Mouse (Mus musculus): ENCODE data around the gene Rnasel.

Rnasel gene

DNA sequence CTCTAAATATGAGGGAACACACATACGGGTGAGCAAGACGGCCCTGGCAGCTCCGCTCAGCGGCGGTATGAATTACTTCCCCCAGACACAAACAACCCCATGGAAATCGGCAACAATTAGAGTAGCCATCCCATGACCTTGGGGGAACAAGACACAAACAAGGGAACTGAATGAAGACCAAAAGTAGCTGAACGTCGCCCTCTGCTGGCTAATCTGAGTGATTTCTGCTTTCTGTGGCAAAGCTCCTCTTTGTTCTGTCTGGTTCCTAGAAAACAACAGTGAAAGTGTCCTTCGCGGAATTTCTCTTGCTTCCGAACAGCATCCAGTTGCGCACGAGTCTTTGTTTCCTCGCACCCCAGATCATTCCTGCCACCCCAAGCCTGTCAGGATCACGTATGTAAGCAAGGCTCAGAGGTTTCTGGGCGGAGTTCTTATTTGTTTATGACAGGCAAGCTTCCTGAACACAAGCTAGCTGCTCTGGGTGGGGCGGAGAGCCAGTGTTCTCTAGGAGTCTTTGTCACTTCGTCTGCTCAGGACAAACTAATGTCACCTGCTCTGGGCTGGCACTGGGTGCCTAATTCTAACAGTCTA lies at the start of gene Rnasel:
Rnasel (plus strand) TSS at position 216 of the 591 bp plus-strand sequence.
- DNase-seq = peak; percentile 63 to 81

GRCm38 (mm10) chr1:153700448-153701063 lies 48.7 kb upstream of the Rnasel start:
- no peak for DNase-seq

GRCm38 (mm10) chr1:153701461-153701860 lies 47.8 kb upstream of the Rnasel start:
- no peak for DNase-seq

DNA sequence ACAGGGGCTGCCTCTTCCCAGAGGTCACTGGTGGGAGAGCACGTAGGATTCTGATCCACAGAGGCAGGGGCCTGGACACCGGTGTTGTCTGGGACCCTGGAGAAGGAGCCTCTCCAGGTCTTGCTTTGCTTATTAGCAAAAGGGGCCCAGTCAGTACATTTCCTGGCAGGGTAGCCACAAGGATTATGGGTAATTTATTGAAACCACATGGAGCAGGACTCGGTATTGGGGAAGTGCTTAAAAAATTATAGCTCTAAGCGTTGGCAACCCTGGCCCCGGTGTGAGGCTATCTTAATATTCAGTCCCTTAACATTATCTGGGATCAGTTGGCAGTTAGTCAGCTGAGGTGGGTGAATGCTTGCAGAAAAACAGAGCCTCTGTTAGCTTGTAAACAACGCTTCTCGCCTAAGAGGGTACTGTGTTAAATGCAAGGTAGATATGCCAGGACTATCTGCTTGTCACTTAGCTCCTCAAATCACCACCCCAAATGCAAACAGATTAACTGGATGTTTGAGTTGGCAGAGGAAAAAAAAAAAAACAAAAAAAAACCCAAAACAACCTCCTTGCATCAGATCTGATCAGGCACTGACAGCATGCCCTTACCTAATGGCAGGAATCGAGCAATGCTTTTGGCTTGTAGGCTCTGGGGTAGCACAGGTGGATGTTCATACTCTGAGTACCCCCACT lies 46.9 kb upstream of the Rnasel start:
- DNase-seq = no peak

- no peak for DNase-seq
Measured at GRCm38 (mm10) chr1:153702853-153703410, 46.3 kb upstream of the Rnasel start.

- no peak for DNase-seq
Measured at GRCm38 (mm10) chr1:153703445-153703991, 45.7 kb upstream of the Rnasel start.

GRCm38 (mm10) chr1:153704174-153704573 lies 45.1 kb upstream of the Rnasel start:
- DNase-seq = no peak

GRCm38 (mm10) chr1:153704996-153705395 lies 44.2 kb upstream of the Rnasel start:
- no peak for DNase-seq

DNA sequence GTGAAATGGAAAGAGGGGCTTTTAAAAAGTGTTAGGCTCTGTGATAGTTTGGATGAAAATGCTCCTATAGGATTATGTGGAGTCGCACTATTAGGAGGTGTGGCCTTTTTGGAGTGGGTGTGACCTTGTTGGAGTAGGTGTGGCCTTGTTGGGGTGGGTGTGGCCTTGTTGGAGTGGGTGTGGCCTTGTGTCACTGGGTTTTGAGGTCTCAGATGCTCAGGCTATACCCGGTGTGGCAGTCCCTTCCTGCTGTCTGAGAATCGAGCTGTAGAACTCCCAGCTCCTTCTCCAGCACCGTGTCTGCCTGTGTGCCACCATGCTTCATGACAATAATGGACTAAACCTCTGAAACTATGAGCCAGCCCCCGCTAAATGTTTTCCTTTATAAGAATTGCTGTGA lies 40.6 kb upstream of the Rnasel start:
- no peak for DNase-seq

DNA sequence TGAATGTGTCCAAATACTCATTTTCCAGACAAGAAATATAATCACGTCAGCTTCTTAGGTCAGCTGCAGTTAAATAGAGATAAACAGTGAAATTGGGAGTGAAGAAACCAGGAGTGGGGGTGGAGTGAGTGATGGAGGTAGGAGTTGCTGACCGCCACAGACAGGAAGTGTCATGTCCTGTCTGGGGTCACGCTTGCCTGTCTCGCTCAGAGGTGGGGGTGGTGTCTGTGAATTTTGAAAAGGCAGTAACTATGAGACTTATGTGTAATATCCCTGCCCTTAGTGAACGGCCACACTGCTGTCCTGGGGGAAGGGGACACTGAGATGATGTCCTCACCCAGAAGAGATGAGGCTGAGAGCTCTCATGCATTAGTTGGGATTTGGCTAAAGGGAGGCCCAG lies 39.8 kb upstream of the Rnasel start:
- no peak for DNase-seq

- no peak for DNase-seq
Measured at GRCm38 (mm10) chr1:153711544-153712262, 37.5 kb upstream of the Rnasel start.

- no peak for DNase-seq
Measured at GRCm38 (mm10) chr1:153712633-153713032, 36.6 kb upstream of the Rnasel start.

GRCm38 (mm10) chr1:153717990-153718389 lies 31.2 kb upstream of the Rnasel start:
- DNase-seq = no peak

DNA sequence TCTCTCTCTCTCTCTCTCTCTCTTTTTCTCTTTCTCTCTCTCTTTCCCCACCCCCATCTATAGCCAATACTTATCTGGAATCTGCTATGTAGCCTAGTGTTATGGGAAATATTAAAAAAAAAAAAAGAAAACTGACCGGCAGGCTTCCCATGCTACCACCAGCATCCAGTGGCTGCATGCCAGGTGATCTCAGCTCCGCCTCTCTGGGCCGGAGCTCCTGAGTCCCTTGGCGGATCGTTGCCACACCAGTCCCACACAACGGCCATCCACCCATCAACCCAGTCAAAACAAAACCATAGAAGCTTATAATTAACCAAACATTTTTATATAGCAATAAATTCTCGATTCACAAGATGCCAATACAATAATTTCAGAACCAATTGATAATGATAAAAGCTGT lies 28.3 kb upstream of the Rnasel start:
- no peak for DNase-seq

DNA sequence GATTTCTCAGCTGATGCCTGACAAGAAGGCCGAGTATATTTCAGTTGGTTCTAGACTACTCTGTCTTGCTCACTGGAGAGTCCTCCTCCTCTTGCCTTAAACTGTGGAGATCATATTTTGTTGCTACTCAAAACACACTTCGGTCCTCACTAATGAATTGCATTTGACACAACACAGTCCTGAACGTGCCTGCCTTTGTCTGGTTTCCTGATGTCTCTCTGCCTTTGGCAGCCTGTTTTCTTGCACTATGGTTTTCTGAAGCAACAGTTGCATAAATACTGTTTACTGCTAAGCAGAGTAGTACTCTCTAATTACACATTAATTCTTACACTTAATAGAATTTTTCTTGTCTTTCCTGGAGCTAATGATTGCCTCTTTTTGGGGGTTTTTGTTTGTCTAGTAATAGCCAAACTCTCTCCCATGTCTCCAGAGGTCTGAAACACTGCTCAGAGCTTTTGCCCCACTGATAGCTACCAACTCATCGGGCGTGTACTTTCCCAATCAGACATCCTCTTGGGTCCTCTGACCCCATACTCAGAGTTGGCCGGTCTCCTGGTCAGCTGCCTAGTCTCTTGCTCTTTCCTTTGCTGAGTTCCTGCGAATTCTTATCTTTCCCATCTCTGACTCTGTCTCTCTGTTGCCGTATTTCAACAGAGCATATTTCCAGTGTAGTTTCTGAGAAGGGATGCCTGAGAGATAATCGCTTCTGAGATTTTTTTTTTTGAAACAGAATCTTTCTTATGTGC lies 27.5 kb upstream of the Rnasel start:
- DNase-seq = no peak

- no peak for DNase-seq
Measured at GRCm38 (mm10) chr1:153723426-153723825, 25.8 kb upstream of the Rnasel start.

DNA sequence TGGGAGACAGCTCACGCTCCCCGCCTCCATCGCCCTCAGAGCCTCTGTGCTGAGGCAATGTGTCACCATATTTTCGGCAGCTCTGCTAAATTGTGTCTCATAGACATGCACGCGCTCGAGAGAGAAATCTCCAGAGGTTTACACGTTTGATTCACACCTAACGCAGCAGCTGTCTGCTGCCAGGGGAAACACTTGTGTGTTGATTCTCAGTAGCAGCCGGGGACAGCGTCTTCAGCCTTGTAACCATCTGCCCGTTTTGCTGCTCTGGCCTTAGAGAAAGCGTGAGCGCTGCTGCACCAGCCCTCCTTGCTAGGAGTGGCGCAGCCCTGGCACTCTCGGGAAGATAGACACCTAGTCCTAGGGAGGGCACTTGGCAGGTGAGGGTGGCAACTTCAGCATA lies 22.6 kb upstream of the Rnasel start:
- DNase-seq = no peak

DNA sequence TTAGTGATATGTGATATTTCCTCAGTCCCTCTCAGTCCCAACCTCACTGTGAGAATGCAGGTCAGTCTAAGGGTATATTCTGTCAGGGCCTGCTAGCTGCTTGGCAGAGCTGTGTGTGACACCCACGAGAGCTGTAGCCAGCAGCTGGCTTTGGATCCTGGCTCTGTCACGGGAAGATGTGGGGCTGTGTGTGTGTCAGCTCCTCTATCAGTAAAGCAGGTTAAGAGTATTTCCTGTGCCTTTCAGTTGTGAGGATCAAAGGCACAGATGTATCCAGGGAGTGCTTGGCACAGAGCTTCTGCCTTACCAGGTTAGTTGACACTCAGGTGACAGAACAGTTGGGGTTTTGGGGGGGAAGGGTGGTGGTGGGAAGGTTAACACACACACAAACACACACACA lies 19.4 kb upstream of the Rnasel start:
- DNase-seq = no peak

- peak; percentile 48 for DNase-seq
Measured at GRCm38 (mm10) chr1:153730671-153731070, 18.6 kb upstream of the Rnasel start.

GRCm38 (mm10) chr1:153733181-153733580 lies 16.0 kb upstream of the Rnasel start:
- DNase-seq = no peak

DNA sequence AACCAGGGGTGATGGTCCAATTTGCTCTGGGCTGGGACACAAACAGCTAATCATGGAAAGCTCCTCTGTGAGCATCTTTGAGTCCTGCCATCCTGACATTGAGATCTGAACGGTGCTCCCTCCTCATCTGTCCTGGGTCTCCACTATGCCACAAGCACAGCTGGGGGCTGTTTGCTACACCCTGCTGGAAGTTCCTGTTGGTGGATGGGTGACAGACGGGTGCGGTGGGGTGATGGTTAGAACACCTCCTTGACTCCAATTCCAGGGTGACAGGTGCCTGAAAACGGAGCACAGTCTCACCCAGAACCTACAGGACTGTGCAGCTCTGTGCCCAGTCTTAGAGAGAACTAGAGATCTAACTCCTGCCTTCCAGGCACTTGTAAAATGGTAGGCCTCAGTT lies 14.4 kb upstream of the Rnasel start:
- DNase-seq = no peak

DNA sequence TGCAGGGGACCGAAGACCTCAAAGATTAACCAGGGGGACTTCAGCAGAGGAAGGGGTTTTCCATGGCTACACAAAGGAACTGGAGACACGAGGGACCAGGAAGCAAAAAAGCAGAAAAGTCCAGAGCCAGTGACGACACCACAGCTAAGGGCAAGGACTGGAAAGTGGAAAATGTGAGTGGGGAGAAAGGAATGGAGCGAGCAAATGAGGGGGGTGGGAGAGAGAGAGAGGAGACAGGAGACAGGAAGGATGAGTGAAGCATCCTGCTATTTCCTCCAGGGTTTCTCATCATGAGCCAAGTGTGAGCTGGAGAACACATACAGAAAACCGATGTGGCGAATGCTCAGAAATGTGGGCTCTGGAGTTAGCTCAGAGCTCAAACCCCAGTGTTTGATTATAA lies 13.1 kb upstream of the Rnasel start:
- no peak for DNase-seq
